Mouse (Mus musculus) thymus, adult 2 months (tissue): Measurements from ENCODE around the gene Kcnj4. TPM values are rescaled to one million over a fixed set of nuclear protein-coding genes. Genes with fewer than 3 reads are reported as not detected.

ENCODE experiments used
- DNase-seq: peaks from one replicate; pipeline ENCODE4 v3.0.0; 2021
- H3K27ac ChIP-seq: fragments of 200-500 bp; 2 replicates; pipeline ENCODE4 v1.5.1; 2012; ENCODE audit warnings: low read length, control low read depth; ENCODE audit not compliant: control insufficient read depth, insufficient read depth
- H3K27me3 ChIP-seq: fragments of 200-500 bp; 2 replicates; pipeline ENCODE4 v1.6.1; 2012; ENCODE audit warnings: mild to moderate bottlenecking, low read length, moderate library complexity, mixed read lengths; ENCODE audit not compliant: control insufficient read depth, insufficient read depth
- H3K36me3 ChIP-seq: fragments of 200-500 bp; 2 replicates; pipeline ENCODE4 v1.6.1; 2012; ENCODE audit warnings: mild to moderate bottlenecking, low read length, moderate library complexity; ENCODE audit not compliant: control insufficient read depth, insufficient read depth
- H3K4me1 ChIP-seq: fragments of 200-500 bp; replicated peaks from 2 replicates; pipeline ENCODE4 v1.6.1; 2012; ENCODE audit warnings: low read length; ENCODE audit not compliant: control insufficient read depth, insufficient read depth
- H3K4me3 ChIP-seq: fragments of 200-500 bp; 2 replicates; pipeline ENCODE4 v1.5.1; 2012; ENCODE audit warnings: mild to moderate bottlenecking, low read length, control low read depth, moderate library complexity; ENCODE audit not compliant: control insufficient read depth, insufficient read depth
- CTCF ChIP-seq: fragments of 200-500 bp; IDR thresholded peaks from 2 replicates; pipeline ENCODE4 v1.5.1; 2012; ENCODE audit warnings: mild to moderate bottlenecking, control low read depth, low read length, moderate library complexity, borderline replicate concordance; ENCODE audit not compliant: control insufficient read depth, poor library complexity, insufficient read depth; ENCODE audit errors: extremely low read depth
- POLR2A ChIP-seq: fragments of 200-500 bp; IDR thresholded peaks from 2 replicates; pipeline ENCODE4 v1.6.1; 2012; ENCODE audit warnings: mild to moderate bottlenecking, low read length, control low read depth, moderate library complexity; ENCODE audit not compliant: control insufficient read depth, poor library complexity, insufficient read depth; ENCODE audit errors: extremely low read depth
- WGBS: fragments of 180-500 bp; shearing (Covaris S2); methylation state at CpG from one replicate; pipeline ENCODE4 v1.1.7; 2018; 5-methylcytosine and 5-hydroxymethylcytosine counted together
- polyA plus RNA-seq: library from polyadenylated mRNA; depleted of rRNA; stranded (reverse); fragments of >200 nt; gene quantifications from 2 replicates; pipeline ENCODE4 v1.2.3, GENCODE M21; 2012

Kcnj4 gene
- polyA plus RNA-seq, 1 experiment = not detected

- Histone ChIP-seq H3K4me1 (peaks cover 9% of the 10 kb centered on the region), H3K27ac (no peak overlapping the region), H3K36me3 (no peaks in the 10 kb centered on the region), H3K27me3 (peaks cover 50% of the 10 kb centered on the region), H3K4me3 (no peak overlapping the region)
- TF ChIP-seq POLR2A (no peak), CTCF (no peak)
- 32% methylated on average over 7 of the region's 7 CpGs for WGBS
- DNase-seq = no peak
These were observed 1.4 kb upstream of the Kcnj4 start for GRCm38 (mm10) chr15:79506460-79506859.

GRCm38 (mm10) chr15:79505616-79506283, 709 bp upstream of the Kcnj4 start:
- Histone ChIP-seq H3K27me3 (peaks cover 44% of the 10 kb centered on the region), H3K36me3 (no peaks in the 10 kb centered on the region), H3K4me3 (peak overlapping the region; percentile 12; the same call in 1 of the 2 replicates), H3K4me1 (peaks cover 5% of the 10 kb centered on the region; the same call in 1 of the 2 replicates), H3K27ac (no peak overlapping the region)
- DNase-seq = peak; percentile 49
- WGBS = under 1% methylated on average over 65 of the region's 71 CpGs
- TF ChIP-seq POLR2A (no peak), CTCF (no peak)

- Histone ChIP-seq H3K36me3 (no peaks in the 10 kb centered on the region), H3K4me1 (peaks cover 5% of the 10 kb centered on the region; the same call in 1 of the 2 replicates), H3K27me3 (peaks cover 35% of the 10 kb centered on the region), H3K27ac (no peak overlapping the region), H3K4me3 (no peak overlapping the region)
- no peak for DNase-seq
- 78% methylated on average over 5 of the region's 5 CpGs for WGBS
- TF ChIP-seq CTCF (no peak), POLR2A (no peak)
These were observed 1.6 kb downstream of the Kcnj4 start for GRCm38 (mm10) chr15:79503438-79503837.

- H3K27ac ChIP-seq = no peak overlapping the region
- TF ChIP-seq POLR2A = no peak
- no peak for TF ChIP-seq CTCF
- no peaks in the 10 kb centered on the region for H3K36me3 ChIP-seq
- peaks cover 5% of the 10 kb centered on the region; the same call in 1 of the 2 replicates for H3K4me1 ChIP-seq
- peaks cover 34% of the 10 kb centered on the region for H3K27me3 ChIP-seq
- DNase-seq = no peak
- 20% methylated on average over 18 of the region's 18 CpGs for WGBS
- H3K4me3 ChIP-seq = no peak overlapping the region
These were observed 2.1 kb downstream of the Kcnj4 start for GRCm38 (mm10) chr15:79502891-79503341.

GRCm38 (mm10) chr15:79500110-79500509, 4.9 kb downstream of the Kcnj4 start:
- Histone ChIP-seq H3K4me3 (no peak overlapping the region), H3K27me3 (peaks cover 13% of the 10 kb centered on the region), H3K27ac (no peak overlapping the region), H3K4me1 (no peaks in the 10 kb centered on the region), H3K36me3 (no peaks in the 10 kb centered on the region)
- DNase-seq = no peak
- 92% methylated on average over 17 of the region's 17 CpGs for WGBS
- TF ChIP-seq CTCF (no peak), POLR2A (no peak)

- Histone ChIP-seq H3K27ac (no peak overlapping the region), H3K36me3 (no peaks in the 10 kb centered on the region), H3K27me3 (no peaks in the 10 kb centered on the region), H3K4me3 (no peak overlapping the region), H3K4me1 (no peaks in the 10 kb centered on the region)
- TF ChIP-seq CTCF = no peak
- TF ChIP-seq POLR2A = no peak
- DNase-seq = no peak
- 71% methylated on average over 18 of the region's 18 CpGs for WGBS
These were observed 11.5 kb downstream of the Kcnj4 start for GRCm38 (mm10) chr15:79493527-79493926.
